Mouse (Mus musculus) cerebellum, adult 2 months (tissue): ENCODE measurements around the gene Bbs9.

Experiments
- CTCF ChIP-seq: fragments of 200-500 bp; IDR thresholded peaks from 2 replicates; pipeline ENCODE4 v1.5.1; 2011; ENCODE audit warnings: low read depth, mild to moderate bottlenecking, control low read depth, low read length, moderate library complexity, borderline replicate concordance; ENCODE audit not compliant: insufficient read depth
- POLR2A ChIP-seq: fragments of 200-500 bp; IDR thresholded peaks from 2 replicates; pipeline ENCODE4 v1.6.1; 2011; ENCODE audit warnings: low read length, control low read depth, borderline replicate concordance; ENCODE audit not compliant: insufficient read depth

GRCm38 (mm10) chr9:22789380-22790168 is 314.1 kb downstream of the Bbs9 start:
- TF ChIP-seq CTCF (no peak), POLR2A (no peak)
